In genomic region chr13:34002058-34003006, GRCm38 (mm10) we compare ENCODE assay signal across 8 mouse cellular contexts. TPM values are rescaled to one million over a fixed set of nuclear protein-coding genes. Genes with fewer than 3 reads are reported as not detected.
DNase-seq lines count a peak whose midpoint lies in the region; ATAC-seq lines count a peak whose summit lies in the region.

Gene Ripk1 (plus strand): TSS chr13:34002363.
Gene Serpinb6a (minus strand): TSS chr13:34002794.

- under 1% methylated on average over 89 of the region's 92 CpGs for WGBS in hindbrain, embryonic 15.5 days

- H3K27me3 ChIP-seq in hindbrain, embryonic 15.5 days = no peaks in the 10 kb centered on the region

- peak within 1 kb of the TSS; percentile 91 for H3K27ac ChIP-seq in hindbrain, embryonic 15.5 days (replicated peaks)

- H3K36me3 ChIP-seq in hindbrain, embryonic 15.5 days = no peaks in the 10 kb centered on the region

- peak within 1 kb of the TSS; percentile 88 for H3K9ac ChIP-seq in hindbrain, embryonic 15.5 days

- peak within 1 kb of the TSS; percentile 80 for H3K4me2 ChIP-seq in hindbrain, embryonic 15.5 days

- peak within 1 kb of the TSS; percentile 86 for H3K4me3 ChIP-seq in hindbrain, embryonic 15.5 days

- H3K9me3 ChIP-seq in hindbrain, embryonic 15.5 days = no peaks in the 10 kb centered on the region

- H3K4me1 ChIP-seq in hindbrain, embryonic 15.5 days (replicated peaks) = peaks cover 14% of the 10 kb centered on the region

- ATAC-seq in hindbrain, embryonic 15.5 days (ENCODE audit: low FRiP score, low read depth) = peak; percentile 98

- peak; percentile 94 for DNase-seq in T-cell, adult 2 months (ENCODE audit: low spot score)
- peak; percentile 84 to 87 for DNase-seq in cerebellum, postnatal 36 days
- DNase-seq in frontal cortex, postnatal 36 days (ENCODE audit: low spot score in 2 of 2) = peak; percentile 89 to 91
- DNase-seq in left cerebral cortex, adult 11 months (ENCODE audit: low spot score) = peak; percentile 81
- DNase-seq in lung, postnatal 4 days = peak; percentile 94
- peak; percentile 78 for DNase-seq in retina, postnatal 7 days (ENCODE audit: low read depth, low spot score)
- DNase-seq in urinary bladder, adult 2 months (ENCODE audit: low spot score) = peak; percentile 86

RNA-seq across cellular contexts. Expression of gene Ripk1, which starts in this region (rescaled TPM):
- 7.3 and 8.0 TPM in 2 replicates for polyA plus RNA-seq in hindbrain, embryonic 15.5 days (2015; fragmentation: Nextera tagmentation; extraction: Ambion mirVana)
- polyA plus RNA-seq in urinary bladder, adult 2 months (2012; rRNA removed) = 8.9 and 15.2 TPM in 2 replicates

RNA-seq across cellular contexts. Expression of gene Serpinb6a, which starts in this region (rescaled TPM):
- polyA plus RNA-seq in hindbrain, embryonic 15.5 days (2015; fragmentation: Nextera tagmentation; extraction: Ambion mirVana) = 38.8 and 39.0 TPM in 2 replicates
- polyA plus RNA-seq in urinary bladder, adult 2 months (2012; rRNA removed) = 206 and 225 TPM in 2 replicates

Comparison
In these comparisons a context has a peak if more than half of its experiments do, and no peak if none do; other contexts are left out.
1. Peak in every context shown above with its lines: DNase-seq, ATAC-seq, H3K4me3 ChIP-seq and H3K27ac ChIP-seq.